Mouse (Mus musculus) layer of hippocampus, adult 6 months (tissue): ENCODE data around the gene Memo1. TPM values are rescaled to one million over a fixed set of nuclear protein-coding genes. Genes with fewer than 3 reads are reported as not detected.

Experiments
- long read RNA-seq, 2 experiments: library from polyadenylated mRNA; unstranded; transcript quantifications; one replicate each; pipeline ENCODE4 v2.0.0; 2019 to 2020
- polyA plus RNA-seq: library from polyadenylated mRNA; unstranded; fragments of <200 nt; fragmentation: Nextera tagmentation; gene quantifications from 2 replicates; pipeline ENCODE4 v1.2.3, GENCODE M21; 2021

Gene Memo1
- 27.8 and 29.9 TPM in 2 replicates for polyA plus RNA-seq
- long read RNA-seq, experiment 1, transcript Memo1-210 (9 exons, 3,163 nt), result major isoform, 9 of 24 reads
- long read RNA-seq, experiment 1, partial matches to known transcripts, result 1 of 24 reads
- long read RNA-seq, experiment 1, other reads (novel, unspliced or antisense), result 12 of 24 reads
- long read RNA-seq, experiment 2, transcript Memo1-210 (9 exons, 3,163 nt), result major isoform, 17 of 62 reads
- long read RNA-seq, experiment 2, partial matches to known transcripts, result 5 of 62 reads
- long read RNA-seq, experiment 2, other reads (novel, unspliced or antisense), result 38 of 62 reads

GRCm38 (mm10) chr17:74295026-74295970 lies at the start of gene Memo1:
Gene Memo1, minus strand, starts transcription at chr17:74295521.

GRCm38 (mm10) chr17:74338937-74339804 lies 43.9 kb upstream of the Memo1 start, which contains the start of gene Spast:
Gene Spast, plus strand, starts transcription at chr17:74338987.

GRCm38 (mm10) chr17:74323844-74324243 lies 28.5 kb upstream of the Memo1 start, which contains the start of gene Dpy30:
Gene Dpy30, minus strand, starts transcription at chr17:74323944.

Other genes with a start within 250 kb of the Memo1 start
- gene Srd5a2, start 247.6 kb downstream of the Memo1 start, polyA plus RNA-seq, result not detected in 2 replicates
- 117 and 123 TPM in 2 replicates for gene Dpy30, start 28.4 kb upstream of the Memo1 start, polyA plus RNA-seq
- 4.6 and 4.7 TPM in 2 replicates for gene Spast, start 43.5 kb upstream of the Memo1 start, polyA plus RNA-seq
- 16.6 and 18.4 TPM in 2 replicates for gene Slc30a6, start 100.1 kb upstream of the Memo1 start, polyA plus RNA-seq
- gene Nlrc4, start 163.6 kb upstream of the Memo1 start, polyA plus RNA-seq, result 0.18 TPM in 2 replicates
- gene Yipf4, start 194.0 kb upstream of the Memo1 start, polyA plus RNA-seq, result 85.2 and 88.8 TPM in 2 replicates
- 92.0 and 121 TPM in 2 replicates for gene Birc6, start 232.8 kb upstream of the Memo1 start, polyA plus RNA-seq